Mouse (Mus musculus) cerebellum, postnatal 4 days (tissue): ENCODE measurements around the gene Timp4.
A peak's percentile ranks its signal among the peaks of the same experiment; 100 is the strongest.
"Not testable (repeated sequence)": the region's sequence is repeated elsewhere in the genome, so short reads cannot be mapped to it uniquely, and the experiment has no call there.

Source experiments
- DNase-seq, 2 experiments: peaks; one replicate each; pipeline ENCODE4 v3.0.0; 2022; ENCODE audit warnings: low spot score in 2 of 2, mixed read lengths in 1 of 2

Gene Timp4

GRCm38 (mm10) chr6:115251531-115251985 lies 447 bp downstream of the Timp4 start:
- peak in 1 of 2 experiments; percentile 56 for DNase-seq

DNA sequence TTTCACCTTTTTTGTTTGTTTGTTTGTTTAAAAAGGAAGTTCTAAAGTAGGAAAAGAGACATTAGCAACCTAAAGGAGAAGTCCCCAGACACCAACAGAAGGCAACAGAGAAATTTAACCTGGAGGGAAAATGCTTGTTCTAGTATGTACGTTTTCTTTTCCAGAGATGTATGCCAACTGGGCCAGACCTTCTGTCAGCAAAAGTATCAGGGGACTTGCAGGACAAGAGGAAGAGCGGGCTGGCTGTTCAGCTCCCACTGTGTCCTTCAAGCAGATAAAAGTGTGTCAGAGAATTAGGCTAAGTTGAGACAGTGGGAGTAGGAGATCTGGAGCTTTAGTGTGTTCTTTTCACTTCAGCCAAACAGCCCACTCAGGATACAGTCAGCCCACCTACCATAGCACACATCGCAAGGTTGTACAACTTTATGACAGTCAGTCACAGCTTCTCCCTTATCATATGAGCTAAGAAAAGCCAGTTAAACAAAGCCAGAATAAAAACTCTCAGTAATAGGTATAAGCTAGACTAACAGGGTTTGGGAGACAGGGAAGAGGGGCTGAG lies 6.4 kb downstream of the Timp4 start:
- no peak for DNase-seq

DNA sequence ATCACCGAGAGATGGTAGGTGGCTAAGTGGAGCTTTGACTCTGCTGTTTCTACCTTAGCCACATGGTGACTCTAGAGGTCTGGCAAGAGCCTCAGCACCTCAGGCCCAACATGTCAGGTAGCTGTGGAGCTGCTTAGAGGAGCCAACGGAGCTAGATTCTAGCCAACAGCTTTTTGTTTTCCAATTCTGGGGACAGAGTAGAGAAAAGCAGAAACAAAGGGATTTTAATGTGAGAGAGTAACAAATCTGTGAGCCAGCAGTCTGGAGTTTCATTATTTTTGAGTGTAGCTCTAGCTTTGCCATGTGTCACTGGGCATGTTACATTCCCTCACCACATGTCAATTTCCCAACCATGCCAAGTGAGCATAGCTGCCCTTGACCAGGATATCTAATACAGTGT lies 7.8 kb downstream of the Timp4 start:
- DNase-seq: no peak

GRCm38 (mm10) chr6:115241939-115242338 lies 10.1 kb downstream of the Timp4 start:
- no peak for DNase-seq

GRCm38 (mm10) chr6:115241131-115241699 lies 10.8 kb downstream of the Timp4 start:
- no peak for DNase-seq

DNA sequence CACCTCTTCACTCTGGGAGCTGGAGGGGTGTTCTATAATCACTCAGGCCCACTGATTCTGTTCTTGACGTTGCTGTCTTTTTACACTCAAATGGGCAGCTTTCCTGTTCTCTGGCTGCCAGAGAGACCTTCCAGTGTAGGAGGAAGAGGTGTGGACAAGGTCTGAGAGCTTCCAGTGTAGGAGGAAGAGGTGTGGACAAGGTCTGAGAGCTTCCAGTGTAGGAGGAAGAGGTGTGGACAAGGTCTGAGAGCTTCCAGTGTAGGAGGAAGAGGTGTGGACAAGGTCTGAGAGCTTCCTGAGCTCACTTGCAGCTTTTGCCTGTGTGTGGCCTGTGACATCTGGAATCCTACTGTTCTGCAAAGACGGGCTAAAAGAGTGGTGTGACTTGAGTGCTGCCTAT lies 11.6 kb downstream of the Timp4 start:
- not testable (repeated sequence) for DNase-seq

DNA sequence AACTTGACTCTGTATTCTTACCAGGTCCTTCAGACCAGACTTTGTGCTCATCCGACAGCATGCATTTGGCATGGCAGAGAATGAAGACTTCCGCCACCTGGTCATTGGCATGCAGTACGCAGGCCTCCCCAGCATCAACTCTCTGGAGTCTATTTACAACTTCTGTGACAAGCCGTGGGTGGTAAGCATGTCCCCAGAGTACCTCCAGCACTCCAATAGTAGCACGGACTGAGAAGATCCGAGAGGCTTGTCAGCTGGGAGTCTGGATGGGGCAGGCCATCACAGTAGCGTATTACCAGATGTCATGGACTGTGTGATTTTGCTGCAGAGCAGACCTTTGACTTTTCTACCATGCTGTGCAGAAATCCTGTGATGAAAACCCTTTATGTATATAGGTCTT lies 12.7 kb downstream of the Timp4 start:
- no peak for DNase-seq

DNA sequence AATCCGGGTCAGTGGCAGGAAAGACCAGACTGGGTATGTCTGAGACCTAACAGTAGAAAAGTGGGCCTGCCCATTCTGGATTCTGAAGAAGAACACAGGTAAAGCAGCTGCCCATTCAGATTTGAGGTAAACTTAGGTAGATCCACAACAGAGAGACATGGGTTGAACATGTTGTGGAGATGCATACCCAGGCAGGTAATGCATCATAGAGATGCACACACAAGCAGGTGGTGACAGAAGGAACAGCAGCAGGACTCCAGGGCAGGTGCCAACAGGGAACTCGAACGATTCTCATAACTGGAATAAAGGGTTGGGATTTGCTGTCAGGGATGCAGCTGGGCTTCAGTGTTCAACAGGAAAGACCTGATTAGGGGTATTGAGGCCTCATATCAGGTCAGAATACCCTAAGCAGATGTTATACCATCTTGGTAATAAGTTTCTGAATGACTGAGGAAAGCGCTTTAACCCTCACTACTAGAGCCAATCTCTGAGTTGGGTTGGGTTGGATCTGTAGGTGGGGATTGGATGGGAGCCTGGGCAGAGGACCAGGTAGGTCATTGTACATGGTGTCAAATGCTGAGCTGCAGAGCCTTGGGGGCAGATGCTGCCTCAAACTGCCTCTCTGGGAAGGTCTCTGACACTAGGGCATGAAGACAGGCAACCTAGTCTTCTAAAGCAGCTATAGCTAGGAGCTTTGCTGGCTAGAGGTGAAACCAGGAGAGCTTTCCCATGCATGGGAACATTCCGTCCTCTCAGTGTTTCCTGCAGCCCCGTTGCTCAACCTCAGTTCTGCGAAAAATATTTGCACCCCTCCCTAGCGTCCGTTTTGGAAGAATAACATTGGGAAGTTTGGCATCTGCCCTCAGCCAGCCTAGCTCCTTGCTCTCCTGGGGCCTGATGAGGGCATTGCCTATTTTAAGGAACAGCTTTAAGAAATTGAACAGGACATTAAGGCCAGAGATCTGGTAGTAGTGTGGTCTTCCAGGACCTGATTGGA lies 13.7 kb downstream of the Timp4 start:
- no peak for DNase-seq

GRCm38 (mm10) chr6:115232562-115232961 lies 19.4 kb downstream of the Timp4 start:
- no peak for DNase-seq

- DNase-seq: no peak
Measured at GRCm38 (mm10) chr6:115231836-115232235, 20.2 kb downstream of the Timp4 start.

GRCm38 (mm10) chr6:115230557-115230956 lies 21.4 kb downstream of the Timp4 start:
- DNase-seq: no peak

- peak; percentile 59 to 82 for DNase-seq
Measured at GRCm38 (mm10) chr6:115227529-115227928, 24.5 kb downstream of the Timp4 start.

DNA sequence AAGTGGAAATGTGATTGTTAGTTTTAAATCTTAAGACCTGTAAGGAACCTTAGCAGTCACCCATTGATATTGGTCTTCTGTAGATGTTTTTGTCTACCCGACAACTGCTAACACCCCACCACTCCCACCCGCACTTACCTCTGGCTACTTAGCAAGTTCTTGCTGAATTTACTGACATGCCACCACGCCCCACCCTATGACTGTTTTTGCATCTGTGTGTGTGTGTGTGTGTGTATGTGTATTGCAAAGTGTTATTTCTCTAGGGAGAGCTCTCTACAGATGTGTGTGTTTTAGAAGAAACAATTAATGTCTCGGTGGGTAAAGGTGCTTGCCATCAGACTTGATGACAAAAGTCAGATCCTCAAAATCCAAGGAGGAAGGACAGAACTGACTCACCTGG lies 25.0 kb downstream of the Timp4 start, which contains the start of gene Gm17482:
TSS of gene Gm17482 (plus strand) at position 301 of the 400 bp plus-strand sequence.
- no peak for DNase-seq

- DNase-seq: peak in 1 of 2 experiments; percentile 30
Measured at GRCm38 (mm10) chr6:115225519-115225918, 26.5 kb downstream of the Timp4 start.

- DNase-seq: peak in 1 of 2 experiments; percentile 24
Measured at GRCm38 (mm10) chr6:115221215-115221641, 30.8 kb downstream of the Timp4 start.

DNA sequence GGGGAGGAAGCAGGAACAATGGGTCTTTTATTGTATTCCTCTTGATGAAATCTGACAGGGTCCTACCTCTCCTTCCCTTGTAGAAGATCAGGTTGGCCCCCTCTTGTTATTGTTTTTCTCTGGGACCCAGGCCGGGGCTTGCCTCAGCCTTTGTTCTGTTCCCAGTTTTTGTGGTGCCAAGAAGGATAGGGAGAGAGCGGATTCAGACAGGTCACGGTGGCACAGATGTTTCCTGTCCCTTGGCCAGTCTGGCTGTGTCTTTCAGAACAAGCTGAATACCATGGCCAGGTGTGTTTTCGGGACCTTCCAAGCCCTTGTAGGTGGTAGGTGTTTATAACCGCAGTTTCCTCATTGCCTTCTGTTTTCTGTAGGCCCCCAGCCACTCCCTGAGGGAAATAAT lies 38.9 kb downstream of the Timp4 start:
- DNase-seq: no peak

DNA sequence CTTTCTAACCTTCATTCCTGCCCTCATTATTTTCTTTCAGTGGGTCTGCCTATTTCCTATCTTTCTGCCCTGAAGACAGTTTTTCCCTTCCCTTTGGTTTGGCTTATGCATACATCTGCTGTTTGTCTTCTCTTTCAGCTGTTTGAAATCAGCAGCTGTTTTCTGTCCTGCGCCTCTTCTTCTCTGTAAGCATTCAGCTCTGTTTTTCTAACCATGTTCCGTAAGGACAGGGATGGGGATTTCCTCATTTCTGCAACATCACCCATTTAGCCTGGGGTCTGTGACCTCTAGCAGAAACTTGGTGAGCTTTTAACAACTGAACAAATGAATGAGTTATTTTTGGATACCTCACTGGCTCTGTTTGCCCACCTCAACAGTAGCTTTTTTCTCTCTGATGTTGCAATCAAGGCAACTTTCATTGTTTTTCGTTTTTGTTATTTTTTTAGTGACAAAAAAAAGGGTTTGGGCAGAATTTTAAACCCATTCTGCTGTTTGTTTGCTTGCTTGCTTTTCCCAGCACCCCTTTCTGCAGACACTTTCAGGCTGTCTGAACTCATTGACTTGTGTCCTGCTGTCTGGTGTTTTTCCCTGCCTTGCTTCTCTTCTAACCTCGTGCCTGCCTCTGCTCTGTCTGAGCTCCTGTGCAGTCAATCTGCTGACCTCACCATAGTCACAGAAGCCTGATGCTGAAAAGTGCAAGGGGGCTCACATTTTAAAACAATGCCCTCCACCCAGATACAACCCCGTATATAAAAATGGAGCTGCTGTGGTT lies 39.7 kb downstream of the Timp4 start:
- no peak for DNase-seq

DNA sequence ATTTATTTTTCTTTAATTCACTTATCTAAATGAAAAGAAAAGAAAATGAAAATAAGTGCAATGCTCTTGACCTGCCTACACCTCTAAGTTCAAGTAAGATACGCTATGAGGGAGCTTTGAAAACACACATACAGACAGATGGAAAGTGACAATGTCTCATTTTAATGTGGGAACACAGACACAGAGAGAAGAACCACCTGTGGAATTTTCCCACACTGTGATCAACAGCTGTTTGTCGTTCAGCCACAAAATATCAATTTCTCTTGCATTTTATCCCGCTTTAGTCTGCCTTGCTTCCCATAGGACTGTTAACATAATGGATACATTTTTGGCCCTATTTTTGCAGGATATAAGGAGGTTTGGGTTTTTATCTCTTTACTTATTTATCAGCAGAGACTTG lies 41.2 kb downstream of the Timp4 start:
- DNase-seq: no peak

GRCm38 (mm10) chr6:115210187-115210586 lies 41.8 kb downstream of the Timp4 start:
- no peak for DNase-seq

GRCm38 (mm10) chr6:115203029-115203428 lies 49.0 kb downstream of the Timp4 start:
- DNase-seq: no peak

GRCm38 (mm10) chr6:115200753-115201152 lies 51.3 kb downstream of the Timp4 start:
- DNase-seq: no peak
